Mouse (Mus musculus): ENCODE measurements around the gene Deaf1.

Gene Deaf1

DNA sequence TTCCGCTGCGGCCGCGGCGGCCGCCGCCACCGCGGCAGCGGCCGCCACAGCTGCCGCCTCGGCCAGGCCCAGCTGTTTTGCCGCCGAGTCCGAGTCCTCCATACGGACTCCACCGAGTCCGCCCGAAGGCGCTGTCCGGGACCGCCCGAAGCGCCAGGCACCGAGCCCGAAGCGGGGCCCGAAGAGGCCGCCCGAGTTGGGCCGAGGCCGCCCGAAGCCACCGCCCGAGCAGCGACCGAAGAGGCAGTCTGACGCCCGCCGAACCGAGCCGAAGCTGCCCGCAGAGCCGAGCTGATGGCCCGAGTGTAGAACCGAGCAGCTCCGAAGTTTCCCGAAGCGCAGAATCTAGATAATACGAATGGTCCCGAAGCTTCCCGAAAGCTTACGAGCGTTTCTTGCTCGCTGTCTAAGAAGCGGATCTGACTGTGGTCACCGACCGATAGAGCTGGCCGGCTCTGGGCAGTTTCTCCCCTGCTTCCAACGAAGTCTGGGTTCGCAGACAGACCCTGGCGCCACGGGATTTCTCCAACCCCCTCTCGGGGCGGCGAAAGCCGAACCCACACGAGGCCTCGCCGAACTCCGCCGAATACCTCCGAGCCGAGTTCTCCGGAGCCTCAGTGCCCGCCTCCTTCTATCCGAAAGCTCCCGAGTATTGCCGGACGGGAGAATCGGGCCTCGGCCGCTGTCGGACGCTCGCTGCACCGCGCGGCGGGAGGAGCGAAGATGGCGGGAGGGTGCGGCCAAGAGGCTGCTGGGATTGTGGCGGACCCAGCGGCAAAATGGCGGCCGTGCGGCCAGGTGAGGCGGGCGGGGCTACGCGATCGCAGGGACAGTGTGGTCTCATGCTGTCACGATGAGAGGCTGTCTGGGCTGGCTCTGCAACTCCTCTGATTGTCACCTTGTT lies at the start of gene Deaf1, which contains the start of gene Tmem80:
Gene Deaf1, minus strand, starts transcription at position 222 of the 904 bp plus-strand sequence.
Gene Tmem80, plus strand, starts transcription at position 271 of the 904 bp plus-strand sequence.
- peak; percentile 100 for DNase-seq

DNA sequence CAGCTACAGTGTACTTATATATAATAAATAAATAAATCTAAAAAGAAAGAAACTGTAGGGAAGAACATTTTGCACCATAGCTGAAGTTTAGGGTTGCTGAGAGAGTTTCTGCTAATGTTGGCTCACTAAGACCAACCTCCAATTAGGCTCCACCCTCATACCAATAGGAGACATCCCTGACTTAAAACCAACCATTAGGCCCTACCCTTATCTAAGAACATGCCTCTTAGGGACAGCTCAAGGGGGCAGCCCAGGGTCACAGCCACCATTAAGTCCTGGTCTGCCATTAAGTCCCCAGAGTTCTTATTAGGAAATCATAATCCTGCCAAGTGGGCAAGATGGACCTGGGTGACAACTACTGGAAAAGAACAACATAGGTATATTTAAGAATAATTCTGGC lies 46.9 kb upstream of the Deaf1 start:
- no peak for DNase-seq

DNA sequence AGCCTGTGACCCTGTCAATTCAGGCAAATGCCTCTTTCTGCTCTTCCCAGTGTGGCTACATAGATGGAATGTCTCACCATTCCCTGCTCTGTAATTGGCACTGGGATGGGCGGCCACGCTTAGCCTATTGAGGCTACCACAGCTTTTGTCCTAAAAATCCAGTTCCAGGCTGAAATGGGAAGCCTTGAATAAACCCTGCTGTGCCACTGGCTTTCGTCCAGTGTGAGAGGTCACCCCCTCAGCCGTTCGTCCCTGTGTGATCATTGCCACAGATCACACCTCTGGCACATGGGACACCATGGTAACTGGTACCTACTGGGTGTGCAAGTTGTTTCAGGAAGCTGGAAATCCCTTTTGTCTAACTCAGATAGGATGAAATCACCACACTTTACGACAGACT lies 46.1 kb upstream of the Deaf1 start:
- DNase-seq, result no peak

DNA sequence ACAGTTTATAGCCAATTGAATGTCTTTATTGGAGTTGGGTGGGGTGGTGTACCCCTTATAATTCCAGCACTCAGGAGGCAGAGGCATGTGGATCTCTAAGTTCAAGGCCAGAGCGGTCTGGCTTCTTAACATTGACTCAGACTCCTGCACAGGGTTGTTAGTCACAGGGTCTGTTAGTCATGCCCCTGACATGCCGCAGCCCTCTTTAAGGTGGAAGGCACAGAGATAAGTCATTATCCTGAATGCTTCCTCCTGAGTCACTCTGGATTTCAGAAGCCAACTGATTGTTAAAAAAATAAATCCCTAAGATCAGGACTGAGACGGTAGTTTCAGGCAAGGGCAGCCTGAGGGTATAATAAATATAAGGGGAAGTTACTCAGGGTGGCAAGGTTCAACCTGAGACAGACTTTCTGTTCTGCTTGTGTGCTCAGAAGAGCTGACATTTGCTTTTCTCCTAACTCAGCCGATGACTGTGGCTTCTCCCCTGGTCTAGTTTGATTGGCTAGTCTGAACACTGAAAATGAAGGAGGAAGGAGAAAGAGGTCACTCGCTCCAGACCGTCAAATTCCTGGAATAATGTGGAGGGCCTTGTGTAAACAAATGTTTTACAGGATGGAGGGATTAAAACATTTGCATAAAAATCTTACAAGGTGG lies 44.6 kb upstream of the Deaf1 start:
- DNase-seq, result no peak

DNA sequence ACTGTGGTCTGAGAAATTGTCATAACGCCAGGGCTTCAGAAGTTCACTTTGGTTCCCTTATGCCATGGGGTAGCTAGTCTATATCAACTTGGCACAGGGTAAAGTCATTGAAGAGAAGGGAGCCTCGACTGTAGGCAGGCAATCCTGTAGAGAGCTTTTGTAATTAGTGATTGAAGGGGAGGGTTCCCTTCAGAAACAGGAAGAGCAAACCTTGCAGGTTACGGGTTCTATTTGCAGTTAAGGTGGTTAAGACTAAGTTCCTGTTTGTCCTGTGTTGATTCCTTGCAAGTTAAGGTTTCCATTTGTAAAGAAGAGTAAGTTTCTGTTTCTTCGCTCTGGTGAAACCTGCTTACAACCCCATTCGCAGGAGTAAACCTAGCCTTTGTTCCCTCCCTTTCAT lies 42.4 kb upstream of the Deaf1 start:
- no peak for DNase-seq

DNA sequence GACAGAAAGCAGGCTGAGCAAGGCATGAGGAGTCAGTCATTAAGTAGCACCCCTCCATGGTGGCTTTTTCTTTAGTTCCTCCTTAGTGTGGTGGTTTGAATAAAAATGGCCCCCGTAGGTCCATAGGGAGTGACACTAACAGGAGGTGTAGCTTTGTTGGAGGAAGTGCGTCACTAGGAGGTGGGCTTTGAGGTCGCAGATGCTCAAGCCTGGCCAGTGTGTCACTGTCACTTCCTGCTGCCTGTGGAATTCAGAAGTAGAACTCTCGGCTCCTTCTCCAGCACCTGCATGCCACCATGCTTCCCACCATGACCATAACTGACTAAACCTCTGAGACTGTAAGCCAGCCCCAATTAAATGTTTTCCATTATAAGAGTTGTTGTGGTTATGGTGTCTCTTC lies 39.9 kb upstream of the Deaf1 start:
- DNase-seq, result no peak

DNA sequence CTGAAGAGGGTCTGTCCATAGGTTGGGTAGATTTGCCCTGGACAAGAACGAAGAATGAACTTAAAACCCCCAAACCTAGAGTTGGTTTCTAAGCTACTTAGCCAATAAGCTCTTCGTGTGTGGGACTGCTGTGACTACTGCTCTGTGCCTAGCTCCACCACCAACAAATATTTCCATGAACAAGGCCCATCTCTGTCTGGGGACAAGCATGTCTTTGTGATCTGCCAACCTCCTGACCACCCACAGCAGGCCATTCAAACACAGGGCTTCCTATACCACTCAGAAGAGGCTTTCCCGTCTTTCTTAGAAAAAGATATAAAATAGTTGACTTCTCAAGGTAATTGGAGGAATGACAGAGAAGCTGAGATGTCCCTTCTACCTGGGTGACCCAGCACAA lies 37.6 kb upstream of the Deaf1 start:
- DNase-seq, result no peak

DNA sequence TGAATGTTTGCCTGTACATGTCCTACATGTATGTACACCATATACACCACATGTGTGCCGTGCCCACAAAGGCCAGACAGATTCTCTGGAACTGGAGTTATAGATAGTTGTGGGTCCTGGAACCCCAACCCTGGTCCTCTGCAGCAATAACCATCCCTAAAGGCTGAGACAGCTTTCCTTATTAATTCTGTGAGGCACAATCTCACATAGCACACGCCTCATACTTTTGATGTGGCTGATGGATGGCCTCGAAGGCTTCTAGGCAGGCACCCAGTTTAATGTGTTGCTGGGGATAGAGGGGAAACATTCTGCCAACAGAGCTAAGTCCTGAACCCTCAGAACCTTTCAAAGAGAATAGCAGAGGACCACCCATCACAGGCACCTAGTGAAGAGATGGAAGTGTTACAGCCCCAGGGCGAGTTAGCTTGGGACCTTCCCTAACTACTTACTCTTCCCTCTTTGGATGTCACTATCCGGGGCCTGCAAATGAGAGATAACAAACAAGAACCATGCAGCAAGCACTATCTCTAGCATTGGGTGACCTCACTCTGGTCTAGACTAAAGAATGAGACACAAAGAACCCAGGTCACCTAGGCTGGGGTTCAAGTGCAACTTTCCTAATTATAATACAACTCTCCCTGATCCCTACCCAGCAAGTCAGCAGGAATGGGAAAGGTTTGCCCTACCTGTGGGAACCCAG lies 37.0 kb upstream of the Deaf1 start:
- no peak for DNase-seq

DNA sequence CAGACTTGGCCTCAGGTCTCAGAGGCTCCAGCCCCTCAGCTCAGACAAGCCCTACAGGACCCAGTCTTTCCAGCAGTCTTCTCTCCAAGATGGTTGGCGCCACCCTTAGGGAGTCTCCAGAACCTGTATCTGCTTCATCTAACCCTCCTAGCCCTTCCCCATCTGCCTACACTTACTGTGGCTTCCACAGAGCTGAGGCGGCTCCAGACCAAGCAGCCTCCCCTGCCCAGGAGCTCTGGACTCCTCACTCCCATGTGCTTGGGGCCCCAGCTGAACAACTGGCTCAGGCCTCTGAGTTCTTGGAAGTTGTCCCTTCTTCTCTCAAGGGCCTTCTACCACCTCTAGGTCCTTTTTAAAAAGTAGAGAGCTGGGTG lies 36.2 kb upstream of the Deaf1 start:
- DNase-seq, result no peak

DNA sequence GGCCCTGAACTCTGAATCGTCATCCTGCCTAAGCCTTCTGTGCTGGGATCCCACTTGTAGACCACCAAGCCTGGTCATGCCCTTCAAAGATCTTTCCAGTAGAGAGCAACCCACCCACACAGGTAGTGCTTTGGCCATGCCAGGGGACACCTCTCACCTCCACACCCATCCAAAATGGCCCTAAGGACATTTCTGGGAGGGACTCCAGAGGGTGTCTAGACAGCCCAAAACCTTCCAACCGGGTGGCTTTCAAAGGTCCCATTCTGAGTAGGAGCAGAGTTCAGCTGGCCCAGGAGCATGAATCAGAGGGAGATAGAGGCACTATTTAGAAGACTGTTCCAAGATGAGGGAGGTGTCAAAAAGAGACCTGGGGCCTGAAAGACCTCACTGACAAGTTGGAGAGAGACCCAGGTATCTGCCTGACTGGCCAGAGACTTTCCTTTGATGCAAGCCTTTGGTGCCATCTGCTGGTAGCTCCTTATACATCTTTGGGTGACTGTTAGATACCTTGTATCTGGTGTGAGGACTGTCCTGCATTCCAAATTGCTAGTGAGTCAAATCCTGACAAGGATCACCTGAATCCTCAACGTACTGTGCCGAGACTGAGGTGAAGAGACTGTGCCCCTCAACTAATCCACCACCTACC lies 35.7 kb upstream of the Deaf1 start:
- DNase-seq, result peak; percentile 71

DNA sequence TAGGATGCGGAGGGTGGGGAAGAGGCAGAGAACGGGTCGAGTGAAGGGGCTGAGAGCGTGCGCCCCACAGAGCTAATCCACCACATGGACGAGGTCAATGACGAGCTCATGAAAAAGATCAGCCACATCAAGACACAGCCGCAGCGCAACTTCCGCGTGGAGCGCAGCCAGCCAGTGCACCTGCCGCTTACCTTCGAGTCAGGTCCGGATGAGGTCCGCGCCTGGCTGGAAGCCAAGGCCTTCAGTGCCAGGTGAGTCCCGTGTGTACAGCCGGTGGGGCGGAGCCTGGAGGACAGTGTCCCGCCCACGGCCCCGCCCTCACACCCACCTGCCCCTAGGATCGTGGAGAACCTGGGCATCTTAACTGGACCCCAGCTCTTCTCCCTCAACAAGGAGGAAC lies 34.0 kb upstream of the Deaf1 start:
- no peak for DNase-seq

DNA sequence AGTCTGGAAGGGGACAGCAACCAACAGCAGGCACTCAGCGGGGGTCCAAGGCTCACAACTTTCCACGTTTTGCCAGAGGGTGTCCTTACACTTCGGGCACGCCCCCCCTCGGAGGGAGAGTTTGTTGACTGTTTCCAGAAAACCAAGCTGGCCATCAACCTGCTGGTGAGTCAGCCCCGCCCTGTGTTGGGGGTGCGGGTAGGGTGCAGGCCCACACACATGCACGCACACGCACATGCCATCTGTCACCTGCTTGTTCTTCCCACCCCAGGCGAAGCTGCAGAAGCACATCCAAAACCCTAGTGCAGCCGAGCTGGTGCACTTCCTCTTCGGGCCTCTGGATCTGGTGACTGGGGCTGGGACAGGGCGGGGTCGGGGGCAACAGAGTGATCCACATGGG lies 29.5 kb upstream of the Deaf1 start:
- no peak for DNase-seq

DNA sequence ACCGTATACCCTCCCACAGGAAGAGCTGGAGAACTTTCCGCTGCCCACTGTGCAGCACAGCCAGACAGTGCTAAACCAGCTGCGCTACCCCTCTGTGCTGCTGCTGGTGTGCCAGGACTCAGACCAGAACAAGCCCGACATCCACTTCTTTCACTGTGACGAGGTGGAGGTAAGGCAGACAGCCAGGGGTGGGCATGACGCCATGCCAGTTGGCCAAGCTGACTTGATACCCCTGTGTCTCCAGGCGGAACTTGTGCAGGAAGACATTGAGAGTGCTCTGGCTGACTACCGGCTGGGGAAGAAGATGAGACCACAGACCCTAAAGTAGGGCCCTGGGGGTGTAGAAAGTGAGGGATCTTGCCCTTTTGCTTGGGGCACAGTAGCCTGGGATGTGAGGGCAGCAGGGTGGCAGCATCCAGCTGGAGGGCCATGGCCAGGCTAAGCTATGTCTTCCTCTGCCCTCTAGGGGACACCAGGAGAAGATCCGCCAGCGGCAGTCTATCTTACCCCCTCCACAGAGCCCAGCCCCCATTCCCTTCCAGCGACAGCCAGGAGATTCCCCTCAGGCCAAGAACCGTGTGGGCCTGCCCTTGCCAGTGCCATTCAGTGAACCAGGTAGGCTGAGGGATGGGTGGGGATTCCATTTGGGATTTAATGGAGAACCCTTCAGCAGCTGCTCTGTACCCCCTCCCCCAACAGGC lies 28.3 kb upstream of the Deaf1 start:
- DNase-seq, result no peak

DNA sequence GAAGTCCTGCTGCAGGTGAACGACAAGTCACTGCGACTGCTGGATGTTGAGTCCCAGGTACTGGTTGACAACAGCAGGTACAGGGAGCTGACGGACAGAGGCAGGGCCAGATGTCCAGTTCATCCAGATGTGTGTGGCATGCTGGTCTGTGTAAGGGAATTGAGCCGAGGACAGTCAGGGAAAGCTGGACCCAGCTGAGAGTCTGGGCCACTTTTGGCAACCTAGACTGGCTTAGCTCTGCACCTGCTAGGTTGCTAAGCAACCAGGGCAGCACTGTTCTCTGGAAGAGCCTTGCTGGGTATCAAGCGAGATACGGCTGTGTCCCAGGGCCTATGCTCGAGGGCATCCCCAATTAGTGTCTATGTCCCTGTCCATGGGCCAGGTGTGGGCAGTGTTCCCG lies 27.6 kb upstream of the Deaf1 start:
- DNase-seq, result no peak

DNA sequence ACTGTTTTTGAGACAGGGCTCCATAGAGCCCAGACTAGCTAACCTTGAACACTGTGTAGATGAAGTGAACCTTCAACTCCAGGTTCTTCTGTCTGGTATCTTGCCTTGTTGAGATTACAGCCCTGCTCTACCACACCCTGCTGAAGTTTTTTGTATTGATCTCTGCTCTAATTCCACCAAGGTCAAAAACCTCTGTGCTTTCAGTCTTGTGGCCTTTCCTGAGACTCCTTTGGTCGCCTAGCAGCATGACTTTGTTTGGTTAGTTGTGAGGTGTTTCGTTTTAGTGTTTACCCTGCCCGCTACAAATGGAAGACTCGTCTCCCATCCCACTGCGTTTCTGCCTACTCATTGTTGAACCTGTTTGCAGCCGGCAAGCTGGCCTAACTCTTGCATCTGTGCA lies 23.6 kb upstream of the Deaf1 start:
- DNase-seq, result no peak

DNA sequence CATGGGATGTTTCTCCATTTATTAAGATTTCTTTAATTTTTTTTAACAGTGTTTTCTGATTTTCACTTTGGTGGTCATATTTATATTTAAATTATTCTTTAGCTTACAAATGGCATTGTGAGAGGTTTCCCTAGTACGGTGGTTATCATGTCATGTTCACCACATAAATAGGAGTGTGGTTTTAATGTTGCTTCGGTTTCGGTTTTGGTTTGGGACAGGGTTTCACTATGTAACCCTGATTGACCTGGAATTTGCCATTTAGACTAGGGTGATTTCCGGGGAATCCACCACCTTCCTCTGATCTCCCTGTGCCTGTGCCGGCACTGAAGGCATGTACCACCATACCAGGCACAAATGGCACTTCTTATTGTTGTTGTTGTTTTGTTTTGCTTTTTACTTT lies 17.3 kb upstream of the Deaf1 start:
- no peak for DNase-seq

DNA sequence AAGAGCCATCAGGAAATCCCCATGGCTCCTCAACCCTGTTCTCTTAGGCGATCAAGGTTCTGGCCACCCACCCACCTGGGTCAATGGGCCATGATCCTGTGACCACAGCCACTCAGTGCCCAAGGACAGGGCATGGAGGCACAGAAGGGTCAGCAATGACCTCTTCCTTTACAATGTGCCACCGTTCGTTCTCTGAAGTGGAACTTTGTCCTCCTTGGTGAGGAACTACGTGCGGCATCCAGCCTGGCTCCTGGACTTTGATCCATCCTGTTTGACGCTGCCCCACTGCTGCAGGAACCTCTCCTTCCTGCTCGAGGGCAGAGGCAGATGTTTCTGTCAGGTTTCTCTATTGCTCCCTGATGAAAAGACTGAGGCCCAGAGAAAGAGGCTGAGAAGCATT lies 16.2 kb upstream of the Deaf1 start:
- no peak for DNase-seq

DNA sequence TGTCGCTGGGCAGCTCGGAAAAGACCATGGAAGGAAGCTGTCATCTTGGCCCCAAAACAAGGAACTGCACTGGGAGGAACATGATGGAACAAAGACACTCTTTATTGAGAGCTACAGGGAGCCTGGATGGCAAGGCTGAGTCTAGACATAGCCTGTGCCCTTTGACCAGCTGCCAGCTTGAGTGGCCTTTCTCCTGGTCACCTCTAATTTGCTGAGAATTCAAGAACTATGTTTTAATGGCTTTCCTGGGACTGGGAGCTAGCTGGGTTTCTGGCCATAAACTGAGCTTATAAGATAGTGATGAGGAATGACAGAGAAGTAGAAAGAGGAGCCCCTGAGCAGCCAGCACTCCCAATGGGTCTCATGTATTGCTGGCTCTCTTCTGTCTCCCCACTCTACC lies 15.7 kb upstream of the Deaf1 start:
- no peak for DNase-seq

DNA sequence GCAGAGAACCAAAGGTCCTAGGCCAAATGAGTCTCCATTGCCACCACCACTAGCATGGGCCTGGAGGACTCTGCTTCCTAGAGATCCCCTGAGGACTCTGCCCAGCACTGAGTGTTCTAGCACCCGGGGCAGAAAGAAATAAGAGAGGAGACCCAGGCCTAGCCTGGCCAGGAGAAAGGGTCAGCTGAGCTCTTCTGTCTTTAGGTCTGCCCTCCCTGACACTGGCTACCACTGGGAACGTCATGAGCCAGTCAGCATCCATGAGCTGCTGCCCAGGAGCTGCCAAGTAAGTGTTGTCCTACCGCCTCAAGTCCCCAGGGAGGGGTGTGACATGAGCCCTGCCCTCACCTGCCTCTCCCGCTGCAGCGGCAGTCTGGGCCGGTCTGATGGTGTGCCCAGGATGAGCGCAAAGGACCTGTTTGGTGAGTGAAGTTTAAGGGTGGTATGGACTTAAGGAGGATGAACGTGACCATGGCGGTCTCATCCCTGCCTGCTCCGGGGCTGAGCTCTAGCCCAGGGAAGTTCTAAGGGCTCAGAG lies 14.3 kb upstream of the Deaf1 start:
- DNase-seq, result no peak

DNA sequence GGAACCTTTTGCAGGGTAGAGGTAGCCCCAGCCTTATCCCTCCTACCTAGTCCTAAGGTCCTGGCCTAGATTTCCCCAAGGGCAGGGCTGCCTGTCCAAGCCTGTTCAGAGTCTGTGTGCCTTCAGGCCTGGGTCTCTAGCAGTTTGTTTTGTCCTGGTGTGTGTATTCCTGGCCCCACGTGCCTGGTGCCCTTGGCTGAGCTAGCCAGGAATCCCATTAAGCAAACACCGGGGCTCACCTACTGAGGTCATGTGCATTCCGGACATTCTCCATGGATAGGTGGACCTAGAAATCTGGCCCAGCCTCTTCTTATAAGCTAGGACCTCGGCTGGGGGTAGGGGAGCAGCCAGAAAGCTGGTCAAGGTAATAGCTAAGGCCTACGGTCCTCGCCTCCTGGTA lies 13.0 kb upstream of the Deaf1 start:
- DNase-seq, result no peak

DNA sequence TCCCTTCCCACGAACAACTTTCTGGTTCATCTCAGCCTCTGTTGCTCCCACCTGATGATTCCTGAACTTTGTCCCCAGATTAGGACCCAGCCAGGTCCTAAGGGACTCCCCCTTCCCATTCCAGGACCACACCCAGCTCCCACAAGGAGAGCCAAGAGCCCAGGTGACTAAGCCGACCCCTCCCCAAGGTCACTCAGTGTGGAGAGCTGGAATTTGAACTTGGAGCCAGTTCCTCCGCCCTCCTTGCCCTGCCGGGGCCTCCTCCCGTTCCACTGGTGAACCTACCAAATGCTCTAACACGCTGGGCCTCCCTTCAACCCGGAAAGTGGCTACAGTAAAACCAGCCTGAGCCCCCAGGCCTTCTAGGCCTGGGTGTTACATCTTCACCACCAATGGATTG lies 12.5 kb upstream of the Deaf1 start:
- DNase-seq, result no peak

DNA sequence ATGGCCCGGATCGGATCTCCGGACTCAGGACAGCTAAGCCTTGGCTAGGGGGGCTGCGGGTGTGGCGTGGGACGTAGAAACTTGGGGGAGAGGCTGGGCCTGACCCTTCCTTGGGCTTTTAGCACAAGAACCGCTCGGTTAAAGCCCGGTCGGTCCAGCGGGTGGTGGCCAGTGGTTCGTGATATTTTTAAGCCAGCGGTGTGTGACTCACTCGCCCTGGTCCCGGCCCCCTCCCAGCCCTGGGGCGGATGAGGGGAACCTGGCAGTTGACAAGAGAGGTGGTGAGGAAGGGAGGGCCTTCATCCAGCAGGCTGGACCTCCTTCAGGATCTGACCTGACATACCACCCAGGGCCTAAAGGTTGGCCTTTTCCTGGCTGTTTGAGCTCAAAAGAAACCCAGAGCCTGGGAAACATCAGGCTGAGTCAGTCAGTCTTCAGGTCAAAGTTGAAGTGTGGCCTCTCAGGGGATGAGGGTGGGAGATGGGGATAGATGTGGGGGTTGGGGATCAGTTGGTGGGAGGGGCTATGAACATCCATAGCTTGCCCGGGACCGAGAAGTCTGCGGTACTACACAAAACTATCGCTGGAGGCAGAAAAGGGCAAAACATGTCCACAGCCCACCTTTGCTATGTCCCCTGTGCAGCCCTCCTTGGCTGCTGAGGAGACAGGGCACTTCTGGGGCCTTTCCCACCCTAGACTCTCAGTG lies 11.9 kb upstream of the Deaf1 start:
- DNase-seq, result no peak
